ENCODE assay signal across 11 mouse cellular contexts in the genomic region with DNA sequence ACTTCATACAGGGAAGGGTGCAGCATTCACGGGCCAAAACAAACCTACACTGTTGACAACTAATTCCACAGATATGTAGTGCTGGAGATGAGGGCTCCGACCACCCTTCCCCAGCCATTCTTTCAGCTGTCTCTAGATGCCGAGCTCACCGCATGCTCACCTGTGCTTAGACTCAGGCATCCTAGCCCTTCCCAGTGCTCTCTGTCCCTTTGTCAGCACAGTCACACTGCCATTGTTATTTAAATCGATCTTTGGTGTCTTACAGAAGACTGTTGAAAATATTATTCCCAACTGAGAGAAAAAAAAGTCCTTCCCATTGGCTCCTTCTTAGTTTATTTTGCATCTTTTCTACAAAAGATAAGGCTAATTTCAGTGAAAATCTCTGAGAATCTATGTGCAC.
"Had no signal": no experiment of that assay in that cellular context is flagged by ENCODE, and none has a peak within 500 bp of the region (broad histone marks: within the 10 kb centered on the region; RNA-seq: fewer than 3 reads in every experiment).

No protein-coding gene starts in this region.

- ATAC-seq: midbrain, embryonic 15.5 days had no signal

- H3K36me3 ChIP-seq: kidney, embryonic 15.5 days; limb, embryonic 15.5 days; liver, embryonic 13.5 days; midbrain, embryonic 15.5 days; neural tube, embryonic 13.5 days had no signal

- H3K27me3 ChIP-seq: kidney, embryonic 15.5 days; limb, embryonic 15.5 days; liver, embryonic 13.5 days; midbrain, embryonic 15.5 days; neural tube, embryonic 13.5 days had no signal

- H3K27ac ChIP-seq: kidney, embryonic 15.5 days; left cerebral cortex, adult 2 months; limb, embryonic 15.5 days; midbrain, embryonic 15.5 days; neural tube, embryonic 13.5 days had no signal

- H3K9me3 ChIP-seq: kidney, embryonic 15.5 days; limb, embryonic 15.5 days; liver, embryonic 13.5 days; midbrain, embryonic 15.5 days; neural tube, embryonic 13.5 days had no signal

- H3K4me2 ChIP-seq: kidney, embryonic 15.5 days; limb, embryonic 15.5 days; midbrain, embryonic 15.5 days; neural tube, embryonic 13.5 days had no signal

- H3K9ac ChIP-seq: kidney, embryonic 15.5 days; limb, embryonic 15.5 days; liver, embryonic 13.5 days; midbrain, embryonic 15.5 days; neural tube, embryonic 13.5 days had no signal

- H3K4me3 ChIP-seq: kidney, embryonic 15.5 days; left cerebral cortex, adult 2 months; limb, embryonic 15.5 days; liver, embryonic 13.5 days; midbrain, embryonic 15.5 days; neural tube, embryonic 13.5 days had no signal

- DNase-seq: kidney, adult 2 months; kidney, postnatal 14 days; liver, embryonic 13.5 days; lung, adult 18-20 months; right cerebral cortex, postnatal 25 days; thymus, postnatal 14 days had no signal
